Mouse (Mus musculus) inflammation-experienced regulatory T-cells, adult 6 months (primary cell): Measurements from ENCODE around the gene Becn1. TPM values are rescaled to one million over a fixed set of nuclear protein-coding genes. Genes with fewer than 3 reads are reported as not detected.
"Not testable (repeated sequence)": the region's sequence is repeated elsewhere in the genome, so short reads cannot be mapped to it uniquely, and the experiment has no call there.

ENCODE experiments used
- ATAC-seq: one replicate; pipeline ENCODE4 v1.8.0; 2017
- polyA plus RNA-seq, 3 experiments: library from polyadenylated mRNA; unstranded; fragments of 100-300 nt; shearing (Covaris generic); gene quantifications; one replicate each; pipeline ENCODE4 v1.2.1; 2017

Becn1 gene
- 10 to 100 TPM; 62.1 to 87.3 (median 74.1) TPM for polyA plus RNA-seq

GRCm38 (mm10) chr11:101302004-101302798 lies at the start of gene Becn1:
TSS of gene Becn1 (minus strand) at chr11:101302286.
- peak; percentile 96 for ATAC-seq

- no peak for ATAC-seq
Observed at GRCm38 (mm10) chr11:101351721-101352111, 49.6 kb upstream of the Becn1 start.

GRCm38 (mm10) chr11:101351100-101351720 lies 49.1 kb upstream of the Becn1 start:
- no peak for ATAC-seq

- ATAC-seq = no peak
Observed at GRCm38 (mm10) chr11:101349216-101349615, 47.1 kb upstream of the Becn1 start.

GRCm38 (mm10) chr11:101348774-101349173 lies 46.7 kb upstream of the Becn1 start:
- ATAC-seq = no peak

DNA sequence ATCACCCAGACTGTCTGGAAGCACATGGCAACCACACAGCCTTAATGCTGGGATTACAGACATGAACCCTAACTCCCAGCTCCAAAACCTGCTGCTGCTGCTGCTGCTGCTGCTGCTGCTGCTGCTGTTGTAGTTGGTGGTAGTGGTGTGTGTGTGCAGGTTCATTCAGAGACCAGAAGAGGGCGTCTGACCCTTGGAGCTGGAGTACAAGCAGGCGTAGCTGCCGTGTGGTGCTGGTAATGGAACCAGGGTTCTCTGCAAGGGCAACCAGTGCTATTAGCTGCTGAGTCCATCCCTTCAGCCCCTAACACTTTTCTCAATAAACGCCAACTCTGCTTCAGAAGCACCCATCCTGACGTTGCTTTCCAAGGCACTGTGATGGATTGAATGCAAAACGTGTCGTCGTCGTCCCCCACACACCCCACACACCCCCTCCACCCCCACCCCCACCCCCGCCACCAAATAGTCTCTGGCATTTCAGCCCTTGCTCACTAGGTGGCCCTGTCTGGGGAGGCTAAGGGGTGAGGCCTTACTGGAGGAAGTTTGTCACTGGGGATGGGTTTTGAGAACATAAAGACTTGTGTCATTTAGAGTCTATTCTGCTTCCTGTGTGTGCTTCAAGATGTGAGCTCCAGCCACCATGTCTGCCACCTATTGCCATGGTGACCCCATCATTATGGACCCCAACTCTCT lies 45.1 kb upstream of the Becn1 start:
- ATAC-seq = no peak

DNA sequence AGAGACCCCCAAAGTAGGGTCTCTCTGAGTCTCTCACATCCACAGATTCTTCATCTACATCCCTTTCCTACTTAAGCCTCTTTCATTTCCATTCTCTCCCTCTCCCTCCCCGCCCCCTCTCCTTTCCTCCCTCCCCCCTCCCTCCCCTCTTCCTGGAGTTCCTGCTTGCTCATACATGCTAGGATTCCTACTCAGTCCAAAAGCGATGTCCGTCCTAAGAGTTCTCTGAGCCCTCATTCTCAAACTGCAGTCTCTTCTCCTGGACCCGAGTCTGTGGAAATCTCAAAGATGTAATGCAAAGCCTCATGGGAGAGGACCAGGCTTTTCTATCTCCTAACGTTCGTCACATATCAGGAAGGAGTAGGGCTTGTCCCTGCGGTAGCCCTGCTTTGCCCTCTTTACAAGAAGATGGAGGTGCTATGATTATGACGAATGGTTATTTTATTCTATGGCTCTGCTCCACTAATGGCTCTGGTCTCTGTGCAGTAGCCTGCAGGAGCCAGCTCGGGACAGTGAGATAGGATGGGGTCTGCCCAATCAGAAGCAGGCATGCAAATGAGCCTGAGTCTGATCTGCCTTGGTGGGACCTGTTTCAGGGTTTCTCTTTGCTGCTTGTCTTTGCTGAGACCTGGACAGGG lies 36.2 kb upstream of the Becn1 start:
- ATAC-seq = no peak

DNA sequence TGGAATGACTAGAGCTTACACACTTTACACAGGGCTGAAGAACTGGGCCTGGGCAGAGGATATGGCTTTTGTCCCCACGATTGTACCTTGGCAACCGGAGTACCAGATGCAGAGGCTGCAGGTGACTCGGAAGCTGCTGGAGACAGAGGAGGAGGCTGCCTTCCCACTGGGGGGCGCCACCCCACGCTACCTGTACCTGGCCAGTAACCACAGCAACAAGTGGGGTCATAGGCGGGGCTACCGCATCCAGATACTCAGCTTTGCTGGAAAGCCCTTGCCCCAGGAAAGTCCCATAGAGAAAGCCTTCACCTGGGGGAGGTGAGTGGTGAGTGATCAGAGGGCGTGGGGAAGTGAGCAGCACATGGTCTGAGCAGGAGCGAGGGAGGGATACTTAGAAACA lies 33.6 kb upstream of the Becn1 start:
- ATAC-seq = no peak

GRCm38 (mm10) chr11:101334516-101334915 lies 32.4 kb upstream of the Becn1 start:
- ATAC-seq = no peak

DNA sequence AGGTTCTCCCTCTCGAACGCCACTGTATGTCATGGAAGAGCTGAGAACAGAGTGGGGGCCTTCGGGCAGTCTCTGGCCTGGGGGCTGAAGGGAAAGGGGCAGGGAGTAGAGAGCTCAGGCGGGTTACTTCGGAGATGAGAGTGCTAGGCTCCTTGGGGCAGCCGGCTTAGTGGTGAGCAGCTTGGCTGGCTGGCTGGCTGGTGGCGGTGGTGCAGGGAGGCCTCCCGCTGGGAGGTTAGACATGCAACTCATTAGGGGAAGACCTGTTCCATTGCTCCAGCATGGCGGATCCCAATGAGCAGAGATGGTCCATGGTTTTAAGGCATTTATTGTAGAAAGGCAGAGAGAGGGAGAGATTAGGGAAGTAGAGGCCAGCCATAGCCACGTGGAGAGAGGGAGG lies 31.9 kb upstream of the Becn1 start:
- ATAC-seq = no peak

GRCm38 (mm10) chr11:101332537-101332936 lies 30.5 kb upstream of the Becn1 start:
- ATAC-seq = no peak

- ATAC-seq = not testable (repeated sequence)
Observed at GRCm38 (mm10) chr11:101330961-101331360, 28.9 kb upstream of the Becn1 start.

- ATAC-seq = no peak
Observed at GRCm38 (mm10) chr11:101330371-101330924, 28.4 kb upstream of the Becn1 start, which contains the start of gene Aoc3. TSS of gene Aoc3 (plus strand) at chr11:101330605.

DNA sequence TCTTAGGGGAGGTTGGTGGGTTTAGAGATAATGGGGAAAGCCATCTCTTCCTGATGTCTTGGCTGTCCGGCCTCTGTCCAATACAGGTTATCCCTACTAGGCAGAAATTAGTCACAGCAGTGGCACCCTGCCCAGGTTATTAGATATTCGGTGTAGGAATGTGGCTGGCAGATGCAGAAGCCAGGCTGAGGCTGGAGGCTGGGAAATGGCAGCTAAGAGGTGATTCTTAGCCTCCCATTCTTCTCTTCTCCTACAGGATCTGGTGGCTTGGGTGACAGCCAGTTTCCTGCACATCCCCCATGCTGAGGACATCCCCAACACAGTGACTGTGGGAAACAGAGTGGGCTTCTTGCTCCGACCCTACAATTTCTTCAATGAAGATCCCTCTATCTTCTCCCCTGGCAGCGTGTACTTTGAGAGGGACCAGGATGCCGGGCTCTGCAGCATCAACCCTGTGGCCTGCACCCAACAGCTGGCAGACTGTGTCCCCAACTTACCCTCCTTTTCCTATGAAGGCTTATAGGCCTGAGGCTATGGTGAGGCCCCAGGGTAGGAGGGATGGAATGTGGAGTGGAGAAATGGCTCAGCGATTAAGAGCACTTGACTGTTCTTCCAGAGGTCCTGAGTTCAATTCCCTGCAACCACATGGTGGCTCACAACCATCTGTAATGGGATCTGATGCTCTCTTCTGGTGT lies 27.0 kb upstream of the Becn1 start:
- no peak for ATAC-seq

DNA sequence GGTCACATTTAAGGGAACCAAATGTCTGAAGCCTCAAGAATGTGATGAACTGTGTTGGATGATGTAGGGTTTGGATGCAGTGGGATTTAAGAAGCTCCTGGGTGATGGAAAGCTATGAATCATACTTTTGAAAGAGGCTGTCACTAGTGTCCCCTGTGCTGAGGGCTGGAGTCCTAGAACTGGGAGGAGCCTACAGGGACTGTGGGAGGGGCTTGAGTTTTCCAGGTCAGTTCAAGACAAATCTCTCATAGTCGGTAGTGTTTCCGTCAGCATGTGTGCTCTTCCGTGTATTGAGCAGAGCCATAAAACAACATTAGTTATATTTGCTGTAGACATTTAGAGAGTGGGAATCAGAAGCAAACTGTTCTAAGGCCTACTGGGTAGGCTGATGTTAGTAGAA lies 25.2 kb upstream of the Becn1 start:
- ATAC-seq = no peak

GRCm38 (mm10) chr11:101326147-101326546 lies 24.1 kb upstream of the Becn1 start:
- no peak for ATAC-seq

DNA sequence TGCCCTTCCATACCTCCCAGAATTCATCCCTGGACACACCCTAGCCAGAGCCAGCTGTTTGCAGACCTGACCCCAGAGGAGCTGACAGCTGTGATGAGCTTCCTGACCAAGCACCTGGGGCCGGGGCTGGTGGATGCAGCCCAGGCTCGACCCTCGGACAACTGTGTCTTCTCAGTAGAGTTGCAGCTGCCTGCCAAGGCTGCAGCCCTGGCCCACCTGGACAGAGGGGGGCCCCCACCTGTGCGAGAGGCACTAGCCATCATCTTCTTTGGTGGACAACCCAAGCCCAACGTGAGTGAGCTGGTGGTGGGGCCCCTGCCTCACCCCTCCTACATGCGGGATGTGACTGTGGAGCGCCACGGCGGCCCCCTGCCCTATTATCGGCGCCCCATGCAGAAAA lies 23.1 kb upstream of the Becn1 start:
- ATAC-seq = not testable (repeated sequence)

- ATAC-seq = no peak
Observed at GRCm38 (mm10) chr11:101324763-101325162, 22.7 kb upstream of the Becn1 start, which contains the start of gene Aoc2. TSS of gene Aoc2 (plus strand) at chr11:101325063.

- no peak for ATAC-seq
Observed at GRCm38 (mm10) chr11:101323609-101324008, 21.5 kb upstream of the Becn1 start.

- peak; percentile 34 for ATAC-seq
Observed at GRCm38 (mm10) chr11:101316501-101316917, 14.4 kb upstream of the Becn1 start.

- ATAC-seq = peak; percentile 77
Observed at GRCm38 (mm10) chr11:101315665-101316500, 13.8 kb upstream of the Becn1 start, which contains the start of gene Psme3. TSS of gene Psme3 (plus strand) at chr11:101316213.
